Mouse (Mus musculus) neural tube, embryonic 12.5 days (tissue): ENCODE data around the gene Mrpl43. TPM values are rescaled to one million over a fixed set of nuclear protein-coding genes. Genes with fewer than 3 reads are reported as not detected.

Experiments used
- ATAC-seq: fragments of 200-750 bp; cut with Nextera tagmentation; 2 replicates; pipeline ENCODE4 v1.8.0; 2017; ENCODE audit warnings: low read depth, mild to moderate bottlenecking, moderate TSS enrichment, moderate library complexity; ENCODE audit not compliant: low FRiP score
- H3K27ac ChIP-seq: fragments of 300-500 bp; sonication (generic); 2 replicates; pipeline ENCODE4 v1.5.1; 2016
- H3K27me3 ChIP-seq: fragments of 300-500 bp; sonication (generic); replicated peaks from 2 replicates; pipeline ENCODE4 v1.6.1; 2016; ENCODE audit warnings: mild to moderate bottlenecking
- H3K36me3 ChIP-seq: fragments of 300-500 bp; sonication (generic); 2 replicates; pipeline ENCODE4 v1.6.1; 2016; ENCODE audit warnings: mild to moderate bottlenecking
- H3K4me1 ChIP-seq: fragments of 300-500 bp; sonication (generic); 2 replicates; pipeline ENCODE4 v1.6.1; 2016
- H3K4me2 ChIP-seq: fragments of 300-500 bp; sonication (generic); replicated peaks from 2 replicates; pipeline ENCODE4 v1.6.1; 2016; ENCODE audit warnings: mild to moderate bottlenecking
- H3K4me3 ChIP-seq: fragments of 300-500 bp; sonication (generic); 2 replicates; pipeline ENCODE4 v1.5.1; 2016
- H3K9ac ChIP-seq: fragments of 300-500 bp; sonication (generic); 2 replicates; pipeline ENCODE4 v1.6.1; 2016; ENCODE audit warnings: mild to moderate bottlenecking
- H3K9me3 ChIP-seq: fragments of 300-500 bp; sonication (generic); 2 replicates; pipeline ENCODE4 v1.6.1; 2016; ENCODE audit warnings: mild to moderate bottlenecking
- WGBS: fragments of 180-500 bp; shearing (Covaris S2); methylation state at CpG from one replicate; pipeline ENCODE4 v1.1.7; 2016; 5-methylcytosine and 5-hydroxymethylcytosine counted together
- polyA plus RNA-seq: library from polyadenylated mRNA; unstranded; fragments of >200 nt; fragmentation: Nextera tagmentation; extraction: Ambion mirVana; gene quantifications from 2 replicates; pipeline ENCODE4 v1.2.1, GENCODE M21; 2016

Mrpl43 gene
- polyA plus RNA-seq, 1 experiment from 2014 or later = 82.9 TPM

GRCm38 (mm10) chr19:45014981-45015402 is 8.8 kb upstream of the Mrpl43 start:
- under 1% methylated on average over 25 of the region's 25 CpGs for WGBS
- Histone ChIP-seq H3K4me2 (peak overlapping the region; percentile 85), H3K4me1 (peaks cover 61% of the 10 kb centered on the region), H3K27me3 (no peaks in the 10 kb centered on the region), H3K27ac (0 out of 2 replicates have a peak overlapping the region, but pooled peaks have one; percentile 5), H3K9me3 (no peaks in the 10 kb centered on the region), H3K4me3 (peak overlapping the region; percentile 69), H3K9ac (peak overlapping the region; percentile 86), H3K36me3 (peaks cover 23% of the 10 kb centered on the region)
- ATAC-seq = no peak

DNA sequence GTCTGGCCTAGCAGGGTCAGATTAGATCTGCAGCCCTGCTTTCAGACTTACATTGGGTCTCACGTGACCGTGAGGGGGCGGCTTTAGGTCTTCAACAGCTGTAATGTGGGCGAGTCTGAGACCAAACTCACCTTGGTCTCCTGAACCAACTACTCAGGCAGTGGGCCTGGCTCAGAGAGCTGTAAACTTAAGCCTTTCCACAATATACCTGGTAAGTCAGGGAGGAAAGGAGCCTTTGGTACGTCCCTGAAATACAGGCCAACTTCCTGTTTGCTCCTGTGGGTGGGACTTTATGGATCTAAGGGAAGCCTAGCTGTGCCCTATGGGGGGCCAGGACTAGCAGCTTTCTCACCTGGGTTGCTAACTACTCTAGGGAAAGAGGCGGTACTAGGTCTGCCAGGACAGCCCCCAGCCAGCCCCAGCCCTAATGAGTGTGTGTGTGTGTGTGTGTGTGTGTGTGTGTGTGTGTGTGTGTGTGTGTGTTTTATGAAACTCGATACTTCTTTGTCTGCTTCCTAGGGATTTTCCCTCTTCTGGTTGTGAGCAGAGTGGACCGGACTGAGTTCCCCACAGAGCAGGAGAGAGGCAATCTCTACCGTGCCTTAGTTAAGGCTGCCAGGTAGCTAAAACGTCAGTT is 8.2 kb upstream of the Mrpl43 start, which contains the start of gene Lzts2:
Lzts2 (plus strand) TSS at position 80 of the 637 bp plus-strand sequence.
- Histone ChIP-seq H3K9me3 (no peaks in the 10 kb centered on the region), H3K27me3 (no peaks in the 10 kb centered on the region), H3K4me2 (peak within 1 kb of the TSS; percentile 85), H3K36me3 (peaks cover 26% of the 10 kb centered on the region), H3K4me3 (peak within 1 kb of the TSS; percentile 69), H3K4me1 (peaks cover 56% of the 10 kb centered on the region), H3K27ac (0 out of 2 replicates have a peak within 1 kb of the TSS, but pooled peaks have one; percentile 5), H3K9ac (peak within 1 kb of the TSS; percentile 86)
- WGBS = 7% methylated on average over 10 of the region's 10 CpGs
- ATAC-seq = no peak

GRCm38 (mm10) chr19:45013581-45014225 is 7.5 kb upstream of the Mrpl43 start:
- no peak overlapping the region for H3K9ac ChIP-seq
- no peak overlapping the region for H3K4me2 ChIP-seq
- peaks cover 26% of the 10 kb centered on the region for H3K36me3 ChIP-seq
- H3K27me3 ChIP-seq = no peaks in the 10 kb centered on the region
- H3K27ac ChIP-seq = no peak overlapping the region
- no peaks in the 10 kb centered on the region for H3K9me3 ChIP-seq
- H3K4me3 ChIP-seq = no peak overlapping the region
- 54% methylated on average over 6 of the region's 6 CpGs for WGBS
- peaks cover 49% of the 10 kb centered on the region for H3K4me1 ChIP-seq
- ATAC-seq = no peak

GRCm38 (mm10) chr19:45012636-45013035 is 6.4 kb upstream of the Mrpl43 start:
- no peaks in the 10 kb centered on the region for H3K27me3 ChIP-seq
- H3K9me3 ChIP-seq = no peaks in the 10 kb centered on the region
- 0 out of 2 replicates have a peak overlapping the region, but pooled peaks have one; percentile 26 for H3K9ac ChIP-seq
- ATAC-seq = no peak
- peaks cover 46% of the 10 kb centered on the region for H3K4me1 ChIP-seq
- peaks cover 36% of the 10 kb centered on the region for H3K36me3 ChIP-seq
- peak overlapping the region; percentile 67 for H3K27ac ChIP-seq
- 41% methylated on average over 6 of the region's 6 CpGs for WGBS
- no peak overlapping the region for H3K4me2 ChIP-seq
- H3K4me3 ChIP-seq = no peak overlapping the region

GRCm38 (mm10) chr19:45012219-45012618 is 6.0 kb upstream of the Mrpl43 start:
- Histone ChIP-seq H3K4me1 (peaks cover 47% of the 10 kb centered on the region), H3K4me3 (no peak overlapping the region), H3K27me3 (no peaks in the 10 kb centered on the region), H3K27ac (peak overlapping the region; percentile 67), H3K9ac (0 out of 2 replicates have a peak overlapping the region, but pooled peaks have one; percentile 26), H3K9me3 (no peaks in the 10 kb centered on the region), H3K36me3 (peaks cover 36% of the 10 kb centered on the region), H3K4me2 (no peak overlapping the region)
- ATAC-seq = no peak
- 91% methylated on average over 8 of the region's 8 CpGs for WGBS

DNA sequence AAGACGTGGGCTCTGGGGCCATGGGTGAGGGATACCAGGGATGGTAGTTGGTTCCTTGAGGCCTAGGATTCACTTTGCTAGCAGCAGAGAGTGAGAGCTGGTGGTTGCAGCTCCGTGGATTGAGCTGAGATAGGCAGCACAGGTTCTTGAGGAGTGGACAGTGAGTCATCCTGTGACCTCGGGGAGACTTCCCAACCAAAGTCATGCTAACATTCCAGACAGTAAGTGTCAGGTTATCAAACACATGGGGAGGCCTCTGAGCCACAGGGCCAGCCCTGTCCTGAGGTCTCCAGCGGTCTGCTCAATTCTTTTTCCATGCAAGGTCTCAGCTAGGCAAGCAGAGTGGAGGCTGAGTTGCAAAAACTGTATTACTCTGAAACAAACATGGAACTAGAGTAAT is 4.4 kb upstream of the Mrpl43 start:
- 90% methylated on average over 4 of the region's 4 CpGs for WGBS
- Histone ChIP-seq H3K4me1 (peaks cover 41% of the 10 kb centered on the region), H3K9ac (no peak overlapping the region), H3K27me3 (no peaks in the 10 kb centered on the region), H3K27ac (no peak overlapping the region), H3K4me2 (no peak overlapping the region), H3K4me3 (no peak overlapping the region), H3K36me3 (peaks cover 36% of the 10 kb centered on the region), H3K9me3 (no peaks in the 10 kb centered on the region)
- no peak for ATAC-seq

GRCm38 (mm10) chr19:45007425-45008191 is 1.4 kb upstream of the Mrpl43 start:
- H3K27me3 ChIP-seq = no peaks in the 10 kb centered on the region
- H3K9ac ChIP-seq = peak overlapping the region; percentile 88; the same call in 1 of the 2 replicates
- H3K4me3 ChIP-seq = peak overlapping the region; percentile 89; the same call in 1 of the 2 replicates
- H3K9me3 ChIP-seq = no peaks in the 10 kb centered on the region
- H3K27ac ChIP-seq = no peak overlapping the region
- 95% methylated on average over 20 of the region's 20 CpGs for WGBS
- no peak for ATAC-seq
- H3K4me2 ChIP-seq = peak overlapping the region; percentile 93
- peaks cover 56% of the 10 kb centered on the region for H3K36me3 ChIP-seq
- H3K4me1 ChIP-seq = peaks cover 26% of the 10 kb centered on the region

GRCm38 (mm10) chr19:45007021-45007420 is 779 bp upstream of the Mrpl43 start:
- peak overlapping the region; percentile 89 for H3K4me3 ChIP-seq
- 41% methylated on average over 17 of the region's 17 CpGs for WGBS
- H3K36me3 ChIP-seq = peaks cover 59% of the 10 kb centered on the region
- peak overlapping the region; percentile 88 for H3K9ac ChIP-seq
- H3K27me3 ChIP-seq = no peaks in the 10 kb centered on the region
- no peak overlapping the region; the same call in 1 of the 2 replicates for H3K27ac ChIP-seq
- no peaks in the 10 kb centered on the region for H3K9me3 ChIP-seq
- peak overlapping the region; percentile 93 for H3K4me2 ChIP-seq
- peaks cover 21% of the 10 kb centered on the region for H3K4me1 ChIP-seq
- ATAC-seq = no peak

DNA sequence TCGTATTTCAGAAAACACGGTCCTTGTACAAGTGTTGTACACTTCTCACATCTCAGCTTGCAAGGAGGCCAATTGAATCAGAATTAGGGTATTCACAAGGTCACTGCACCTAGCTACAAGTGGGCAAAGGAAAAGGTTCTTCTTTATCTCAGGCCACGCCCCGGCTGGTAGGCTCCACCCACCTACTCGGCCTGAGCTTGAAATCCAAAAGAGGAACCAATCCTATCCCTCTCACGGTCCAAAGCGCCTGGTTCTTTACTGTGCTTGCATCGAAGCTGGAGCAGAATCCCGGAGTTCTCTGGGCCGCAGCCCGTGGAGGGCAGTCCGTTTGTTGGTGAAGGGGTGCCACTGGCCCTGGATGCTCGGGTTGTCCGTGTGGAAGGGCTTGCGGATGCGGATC is 798 bp downstream of the Mrpl43 start, which contains the start of gene Twnk:
Twnk (plus strand) TSS at position 220 of the 400 bp plus-strand sequence.
- ATAC-seq = no peak

GRCm38 (mm10) chr19:45003740-45004516 is 2.3 kb downstream of the Mrpl43 start:
- Histone ChIP-seq H3K9ac (no peak overlapping the region), H3K36me3 (peaks cover 66% of the 10 kb centered on the region), H3K27me3 (no peaks in the 10 kb centered on the region), H3K27ac (no peak overlapping the region), H3K4me1 (peaks cover 21% of the 10 kb centered on the region), H3K4me2 (no peak overlapping the region), H3K9me3 (no peaks in the 10 kb centered on the region), H3K4me3 (no peak overlapping the region)
- no peak for ATAC-seq
- 87% methylated on average over 7 of the region's 7 CpGs for WGBS

More for the DNA sequence above, 798 bp downstream of the Mrpl43 start, which contains the start of gene Twnk:
- Histone ChIP-seq H3K4me3 (peak within 1 kb of the TSS; percentile 89), H3K4me1 (peaks cover 21% of the 10 kb centered on the region), H3K9ac (peak within 1 kb of the TSS; percentile 88), H3K27ac (peak within 1 kb of the TSS; percentile 46), H3K36me3 (peaks cover 59% of the 10 kb centered on the region), H3K27me3 (no peaks in the 10 kb centered on the region), H3K9me3 (no peaks in the 10 kb centered on the region), H3K4me2 (peak within 1 kb of the TSS; percentile 93)
- 10% methylated on average over 16 of the region's 16 CpGs for WGBS

- H3K9me3 ChIP-seq = no peaks in the 10 kb centered on the region
- ATAC-seq = no peak
- peaks cover 73% of the 10 kb centered on the region for H3K36me3 ChIP-seq
- H3K4me3 ChIP-seq = no peak overlapping the region
- 68% methylated on average over 3 of the region's 3 CpGs for WGBS
- H3K4me2 ChIP-seq = no peak overlapping the region
- no peak overlapping the region for H3K9ac ChIP-seq
- peaks cover 16% of the 10 kb centered on the region for H3K4me1 ChIP-seq
- H3K27ac ChIP-seq = no peak overlapping the region
- no peaks in the 10 kb centered on the region for H3K27me3 ChIP-seq
Measured at GRCm38 (mm10) chr19:45002301-45002700, 3.9 kb downstream of the Mrpl43 start.
